Mouse (Mus musculus) right cerebral cortex, postnatal 10 days (tissue): ENCODE measurements at regions not wholly inside any gene's neighbourhood (a gene's known extent, or its start where the extent isn't known, plus 50 kb on each side); places are given as distances from the start of the nearest gene placed in this dataset.
A peak's percentile ranks its signal among the peaks of the same experiment; 100 is the strongest.
"Not testable (repeated sequence)": the region's sequence is repeated elsewhere in the genome, so short reads cannot be mapped to it uniquely, and the experiment has no call there.

Experiments used
- DNase-seq, 2 experiments: peaks; one replicate each; pipeline ENCODE4 v3.0.0; 2021; ENCODE audit warnings: low spot score in 2 of 2

GRCm38 (mm10) chr3:84390769-84391168 is 84.1 kb upstream of the Trim2 start:
- DNase-seq: no peak

- DNase-seq: no peak
These were observed 81.8 kb upstream of the Trim2 start for GRCm38 (mm10) chr3:84388486-84388885.

- DNase-seq: peak; percentile 34 to 50
These were observed 79.0 kb upstream of the Trim2 start for GRCm38 (mm10) chr3:84385656-84386055.

DNA sequence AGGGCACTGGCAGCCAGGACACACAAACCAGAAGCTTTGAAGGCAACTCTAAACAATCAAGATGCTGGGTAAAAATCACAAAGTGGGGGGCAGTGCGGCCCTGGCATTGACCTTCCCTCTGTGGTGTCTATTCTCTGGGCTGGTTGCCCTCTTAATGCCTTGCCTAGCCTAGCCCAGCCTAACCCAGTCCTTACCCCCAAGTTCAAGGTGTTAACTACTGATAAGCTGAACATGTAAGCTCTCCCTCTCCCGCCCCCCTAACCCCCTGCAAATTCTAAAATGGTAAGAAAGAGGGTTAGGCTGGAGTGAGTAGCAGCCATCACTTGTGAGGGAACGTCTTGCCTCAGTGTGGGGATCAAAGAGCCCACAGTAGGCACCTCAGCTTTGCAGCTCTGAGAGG is 76.9 kb upstream of the Trim2 start:
- no peak for DNase-seq

- DNase-seq: not testable (repeated sequence)
These were observed 76.4 kb upstream of the Trim2 start for GRCm38 (mm10) chr3:84383038-84383437.

DNA sequence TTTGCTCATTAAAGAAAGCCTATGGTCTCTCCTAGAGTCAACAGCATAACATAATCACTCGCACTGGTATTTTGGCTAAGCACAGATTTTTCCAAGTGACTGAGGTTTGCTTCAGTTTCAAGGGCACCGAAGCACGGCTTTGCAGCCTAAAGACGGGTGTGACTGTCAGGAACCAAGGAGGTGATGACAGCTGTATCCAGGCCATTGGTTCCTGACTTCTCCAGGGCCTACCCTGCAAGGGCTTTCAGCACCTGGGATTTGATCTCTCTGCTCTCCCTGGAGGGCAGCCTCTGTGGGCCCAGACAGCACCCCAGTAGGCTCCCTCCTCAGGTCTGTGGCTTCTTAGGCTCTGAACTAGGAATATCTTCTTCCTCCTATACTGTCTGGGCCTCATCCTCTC is 75.3 kb upstream of the Trim2 start:
- DNase-seq: no peak

DNA sequence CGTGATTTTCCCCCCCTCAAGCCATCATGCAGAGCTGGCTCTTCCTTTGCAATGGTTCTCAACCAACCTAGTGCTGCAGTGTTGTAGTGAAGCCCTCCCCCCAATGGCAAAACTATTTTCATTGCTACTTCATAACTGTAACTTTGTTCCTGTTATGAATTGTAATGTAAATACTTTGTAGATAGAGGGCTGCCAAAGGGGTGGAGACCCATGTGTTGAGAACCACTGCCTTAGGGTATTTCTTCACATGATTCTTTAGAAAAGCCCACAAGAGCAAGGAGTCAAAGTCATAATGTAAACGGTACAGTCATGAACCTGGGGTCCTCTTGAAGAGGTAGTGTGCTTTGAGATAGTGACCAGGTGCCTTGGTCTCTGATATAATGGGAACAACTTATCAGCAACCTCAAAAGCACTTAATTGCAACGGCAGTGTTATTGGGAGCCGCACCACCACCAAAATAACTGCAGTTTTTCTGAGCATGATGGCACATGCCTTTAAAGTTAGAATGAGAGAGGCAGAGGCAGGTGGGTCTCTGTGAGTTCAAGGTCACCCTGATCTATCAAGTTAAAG is 72.4 kb upstream of the Trim2 start:
- DNase-seq: no peak

DNA sequence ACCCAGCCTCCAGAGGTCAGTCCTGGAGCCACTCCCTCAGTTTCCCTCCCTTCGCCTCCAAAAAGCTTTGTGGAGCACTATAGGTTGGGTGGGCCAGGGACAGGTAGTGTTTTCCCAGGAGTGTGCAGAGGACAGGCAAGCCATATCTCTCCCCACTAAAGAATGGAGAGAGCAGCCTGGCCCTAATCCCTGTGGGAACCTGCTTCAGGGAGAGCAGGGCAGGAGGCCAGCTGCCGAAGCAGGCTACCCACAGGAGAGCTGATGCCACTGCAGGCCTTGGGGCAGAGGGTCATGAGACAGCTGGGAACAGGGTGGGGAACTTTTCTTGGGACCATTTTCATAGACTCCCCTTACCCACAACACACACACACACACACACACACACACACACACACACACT is 69.8 kb upstream of the Trim2 start:
- no peak for DNase-seq

DNA sequence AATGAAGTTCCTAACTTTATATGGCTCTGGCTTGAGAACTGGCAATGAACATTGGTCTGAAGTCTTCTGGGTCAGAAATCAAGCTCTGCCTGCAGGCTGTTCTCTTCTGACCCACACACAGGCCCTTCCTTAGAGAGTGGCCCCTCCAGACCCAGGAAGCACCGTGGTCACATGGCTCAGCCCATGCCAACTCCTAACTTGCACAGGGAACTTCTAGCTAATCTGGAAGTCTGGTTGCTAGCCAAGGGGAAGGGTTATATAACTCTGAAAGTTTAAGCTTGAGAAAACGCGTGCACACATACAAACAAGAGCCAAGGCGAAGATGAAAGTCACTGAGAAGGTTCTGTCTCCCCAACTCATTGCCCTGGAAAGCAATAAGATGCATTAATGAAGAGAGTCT is 69.2 kb upstream of the Trim2 start:
- no peak for DNase-seq

DNA sequence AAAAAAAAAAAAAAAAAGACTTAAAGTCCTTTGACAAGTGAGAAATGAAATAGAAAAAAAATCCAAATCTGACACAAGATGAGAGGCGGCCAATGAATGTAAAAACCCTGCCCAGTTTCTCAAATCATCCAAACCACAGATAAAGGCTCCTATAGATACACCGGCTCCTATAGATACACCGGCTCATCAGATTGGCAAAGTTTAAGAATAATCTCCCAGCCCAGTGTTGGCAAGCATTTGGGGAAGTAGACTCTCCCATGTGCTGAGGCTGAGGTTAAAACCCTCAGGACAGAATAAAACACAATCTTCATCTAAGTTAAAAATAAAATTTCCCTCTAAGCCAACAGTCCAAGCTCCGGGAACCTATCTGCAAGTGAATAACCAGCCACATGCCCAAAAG is 65.2 kb upstream of the Trim2 start:
- DNase-seq: no peak

- no peak for DNase-seq
These were observed 60.6 kb upstream of the Trim2 start for GRCm38 (mm10) chr3:84367145-84367740.

DNA sequence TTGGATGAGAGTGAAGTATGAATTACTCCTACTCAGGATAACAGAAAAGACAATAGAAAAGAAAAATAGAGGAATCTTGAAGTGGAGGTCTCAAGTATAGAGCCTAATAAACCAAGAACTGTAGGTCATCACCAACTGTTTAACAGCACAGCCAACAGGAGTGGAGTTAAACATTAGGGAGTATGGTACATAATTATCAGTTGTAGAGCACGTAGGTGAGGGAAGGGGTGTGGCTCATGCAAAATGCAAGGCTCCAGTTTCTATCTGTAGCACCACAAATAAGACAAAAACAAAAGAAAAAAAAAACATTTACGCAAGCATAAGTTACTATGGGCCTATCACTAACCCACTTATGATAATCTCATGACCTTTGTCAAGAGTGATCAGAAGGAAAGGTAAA is 52.0 kb upstream of the Trim2 start:
- DNase-seq: no peak

DNA sequence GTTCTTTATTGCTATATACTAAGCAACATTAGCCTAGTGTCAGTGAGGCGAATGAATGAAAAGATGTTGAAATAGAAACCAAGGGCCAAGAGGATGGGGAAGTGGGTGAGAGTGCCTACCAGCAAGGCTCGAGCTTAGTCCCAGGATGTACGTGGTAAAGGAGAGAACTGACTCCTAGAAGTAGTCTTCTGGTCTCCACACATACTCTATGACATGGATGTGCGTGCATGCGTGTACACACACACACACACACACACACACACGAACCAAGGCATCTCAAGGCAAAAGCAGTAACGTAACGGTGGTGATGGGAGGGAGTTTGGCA is 50.0 kb upstream of the Trim2 start:
- no peak for DNase-seq
